Mouse (Mus musculus): Measurements from ENCODE around the gene Myog. TPM values are rescaled to one million over a fixed set of nuclear protein-coding genes. Genes with fewer than 3 reads are reported as not detected.

Gene Myog
- polyA plus RNA-seq, 1 experiment, result not detected

DNA sequence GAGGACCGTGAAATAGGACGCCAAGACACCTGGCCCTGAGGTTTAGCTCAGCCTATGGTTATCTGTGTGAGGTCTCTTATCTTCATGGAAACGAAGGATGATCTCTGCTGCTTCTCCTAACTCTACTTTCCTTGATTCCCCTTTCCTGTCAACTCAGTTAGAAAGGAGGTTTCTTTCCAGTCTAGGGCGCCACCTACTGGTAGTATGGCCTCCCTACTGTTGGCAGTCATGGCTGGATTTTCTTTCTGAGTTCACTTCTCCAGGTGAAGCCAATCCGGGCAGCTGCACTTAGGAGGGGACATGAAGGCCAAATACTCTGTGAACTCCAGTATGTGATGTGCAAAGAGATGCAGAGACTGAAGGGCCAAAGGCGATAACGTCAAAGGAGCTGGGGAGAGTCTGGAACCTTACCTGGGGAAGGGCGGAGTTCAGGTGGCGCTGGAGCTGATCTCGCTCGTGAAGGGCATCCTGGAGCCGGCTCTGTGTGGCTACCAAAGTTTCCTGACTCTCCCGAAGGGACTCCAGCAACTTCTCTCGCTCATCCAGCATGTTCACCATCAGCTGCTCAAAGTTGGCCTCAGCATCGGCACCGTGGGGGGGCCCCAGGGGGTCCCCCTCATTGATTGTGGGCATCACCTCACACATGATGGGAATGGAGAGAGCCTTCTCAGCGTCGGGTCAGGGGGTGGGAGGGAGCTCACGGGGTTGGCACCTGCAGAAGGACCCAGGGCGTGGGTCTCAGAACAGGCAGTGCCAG is 42.3 kb downstream of the Myog start:
- TF ChIP-seq POLR2A (IDR thresholded peaks at IDR 0.05; ENCODE audit: borderline replicate concordance, insufficient read depth, low read length), result no peak
- peak; percentile 83 for TF ChIP-seq CTCF (IDR thresholded peaks at IDR 0.05; ENCODE audit: borderline replicate concordance, insufficient read depth, low read depth, low read length)
- H3K4me1 ChIP-seq (ENCODE audit: control insufficient read depth, insufficient read depth, low read length), result peaks cover 76% of the 10 kb centered on the region
- no peak overlapping the region for H3K4me3 ChIP-seq (replicated peaks; ENCODE audit: insufficient read depth, low read depth, low read length)
- 16% methylated on average over 20 of the region's 20 CpGs for WGBS
- peak; percentile 83 to 90 for DNase-seq
- no peaks in the 10 kb centered on the region for H3K27me3 ChIP-seq (ENCODE audit: control insufficient read depth, insufficient read depth, low read length)
- peak overlapping the region; percentile 53 for H3K27ac ChIP-seq (ENCODE audit: insufficient read depth, low read length)

DNA sequence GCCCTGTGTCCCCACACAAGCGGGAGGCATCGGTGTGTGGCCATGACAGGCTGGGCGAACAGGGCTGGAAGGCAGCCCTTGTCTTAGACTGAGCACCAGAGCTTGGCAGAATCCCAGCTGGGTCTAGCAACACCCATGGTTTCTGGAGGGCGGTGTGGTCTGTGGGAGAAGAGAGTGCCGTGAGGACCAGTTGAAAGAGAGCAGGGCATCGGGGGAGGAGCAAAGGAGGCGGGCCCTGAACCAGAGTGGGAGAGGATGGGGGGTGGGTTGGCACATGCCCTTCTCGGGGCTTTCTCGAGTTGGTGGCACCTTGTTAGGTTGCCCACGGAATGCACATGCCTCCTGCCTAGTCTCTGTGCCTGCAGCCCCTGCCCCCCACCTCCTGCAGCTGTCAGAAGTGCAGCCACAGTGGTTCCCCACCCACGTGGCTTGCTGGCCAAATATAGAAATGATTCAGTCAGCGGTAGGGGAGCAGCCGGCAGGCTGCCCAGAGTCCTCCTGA is 43.0 kb downstream of the Myog start, which contains the start of gene Ppfia4:
Gene Ppfia4, minus strand, starts transcription at position 159 of the 502 bp plus-strand sequence.
- H3K27ac ChIP-seq (ENCODE audit: insufficient read depth, low read length), result peak within 1 kb of the TSS; percentile 97
- TF ChIP-seq POLR2A (IDR thresholded peaks at IDR 0.05; ENCODE audit: borderline replicate concordance, insufficient read depth, low read length) (no peak), CTCF (IDR thresholded peaks at IDR 0.05; ENCODE audit: borderline replicate concordance, insufficient read depth, low read depth, low read length) (no peak)
- peak within 1 kb of the TSS; percentile 9 for H3K4me3 ChIP-seq (replicated peaks; ENCODE audit: insufficient read depth, low read depth, low read length)
- peaks cover 80% of the 10 kb centered on the region for H3K4me1 ChIP-seq (ENCODE audit: control insufficient read depth, insufficient read depth, low read length)
- DNase-seq, result peak; percentile 76 to 80
- WGBS, result 5% methylated on average over 13 of the region's 13 CpGs
- H3K27me3 ChIP-seq (ENCODE audit: control insufficient read depth, insufficient read depth, low read length), result no peaks in the 10 kb centered on the region

DNA sequence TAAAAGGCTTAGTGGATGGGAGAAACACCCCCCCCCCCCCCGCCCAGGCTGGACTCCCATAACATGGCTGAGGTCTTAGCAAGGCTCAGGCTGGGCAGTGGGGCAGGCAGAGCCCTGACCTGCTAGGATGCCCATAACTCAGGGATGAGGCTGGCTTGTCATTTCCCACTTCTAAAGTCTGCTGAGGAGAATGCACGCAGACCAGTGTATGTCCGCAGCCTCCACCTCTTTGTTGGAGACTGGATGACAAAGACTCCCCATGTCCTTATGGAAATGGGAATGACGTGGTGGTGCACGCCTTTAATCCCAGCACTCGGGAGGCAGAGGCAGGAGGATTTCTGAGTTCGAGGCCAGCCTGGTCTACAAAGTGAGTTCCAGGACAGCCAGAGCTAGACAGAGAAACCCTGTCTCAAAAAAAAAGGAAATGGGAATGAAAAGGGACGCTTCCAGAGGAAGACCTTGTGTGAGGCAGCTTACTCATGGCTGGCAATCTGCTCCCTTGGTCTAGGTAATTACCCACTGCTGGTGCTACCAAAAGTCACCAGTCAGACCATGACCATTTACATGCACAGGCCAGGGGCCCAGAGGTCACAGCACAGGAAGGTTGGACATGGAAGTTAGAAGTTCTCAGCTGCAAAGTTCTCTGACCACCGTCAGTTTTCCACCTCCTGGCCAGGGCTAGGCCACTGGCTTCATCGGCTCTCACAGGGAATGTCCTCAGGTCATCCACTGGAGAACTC is 43.8 kb downstream of the Myog start:
- Histone ChIP-seq H3K4me1 (ENCODE audit: control insufficient read depth, insufficient read depth, low read length) (peaks cover 81% of the 10 kb centered on the region), H3K27ac (ENCODE audit: insufficient read depth, low read length) (peak overlapping the region; percentile 97), H3K27me3 (ENCODE audit: control insufficient read depth, insufficient read depth, low read length) (no peaks in the 10 kb centered on the region), H3K4me3 (replicated peaks; ENCODE audit: insufficient read depth, low read depth, low read length) (no peak overlapping the region)
- DNase-seq, result peak; percentile 34 to 48
- WGBS, result 38% methylated on average over 10 of the region's 10 CpGs
- no peak for TF ChIP-seq POLR2A (IDR thresholded peaks at IDR 0.05; ENCODE audit: borderline replicate concordance, insufficient read depth, low read length)
- TF ChIP-seq CTCF (IDR thresholded peaks at IDR 0.05; ENCODE audit: borderline replicate concordance, insufficient read depth, low read depth, low read length), result no peak

DNA sequence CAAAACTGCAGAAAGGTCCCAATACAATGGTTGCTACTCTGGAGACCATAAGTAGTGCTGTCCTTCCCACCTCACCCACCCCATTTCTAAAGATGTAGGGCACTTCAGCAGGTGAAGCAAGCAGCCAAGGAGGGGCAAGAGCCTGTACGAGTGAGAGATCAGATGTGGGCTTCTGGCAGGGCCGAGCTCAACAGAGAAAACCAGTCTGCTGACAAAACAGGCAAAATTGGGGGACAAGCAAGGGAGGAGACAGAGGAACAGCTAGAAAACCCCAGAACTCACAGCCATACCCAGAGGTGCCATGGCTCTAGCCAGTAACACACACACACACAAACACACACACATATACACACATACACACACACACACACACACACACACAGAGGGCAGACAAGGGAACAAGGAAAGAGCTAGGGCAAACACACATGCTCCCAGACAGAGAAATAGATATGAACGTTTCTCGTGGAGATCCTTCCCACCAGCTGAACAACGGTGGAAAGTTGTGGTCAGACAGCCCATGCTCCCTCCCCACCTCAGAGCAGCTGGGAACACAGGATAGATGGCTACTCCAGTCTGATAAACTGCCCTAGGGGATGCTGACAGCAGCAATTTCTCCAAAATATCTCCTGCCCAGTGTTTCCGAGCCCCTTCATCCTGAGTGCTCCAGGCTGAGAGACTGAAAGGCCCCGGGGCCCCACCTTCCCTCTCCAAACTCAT is 44.5 kb downstream of the Myog start:
- no peaks in the 10 kb centered on the region for H3K27me3 ChIP-seq (ENCODE audit: control insufficient read depth, insufficient read depth, low read length)
- peaks cover 77% of the 10 kb centered on the region for H3K4me1 ChIP-seq (ENCODE audit: control insufficient read depth, insufficient read depth, low read length)
- H3K4me3 ChIP-seq (replicated peaks; ENCODE audit: insufficient read depth, low read depth, low read length), result no peak overlapping the region
- WGBS, result 25% methylated on average over 7 of the region's 7 CpGs
- peak overlapping the region; percentile 97 for H3K27ac ChIP-seq (ENCODE audit: insufficient read depth, low read length)
- TF ChIP-seq CTCF (IDR thresholded peaks at IDR 0.05; ENCODE audit: borderline replicate concordance, insufficient read depth, low read depth, low read length) (no peak), POLR2A (IDR thresholded peaks at IDR 0.05; ENCODE audit: borderline replicate concordance, insufficient read depth, low read length) (no peak)
- peak in 1 of 2 experiments; percentile 42 for DNase-seq

DNA sequence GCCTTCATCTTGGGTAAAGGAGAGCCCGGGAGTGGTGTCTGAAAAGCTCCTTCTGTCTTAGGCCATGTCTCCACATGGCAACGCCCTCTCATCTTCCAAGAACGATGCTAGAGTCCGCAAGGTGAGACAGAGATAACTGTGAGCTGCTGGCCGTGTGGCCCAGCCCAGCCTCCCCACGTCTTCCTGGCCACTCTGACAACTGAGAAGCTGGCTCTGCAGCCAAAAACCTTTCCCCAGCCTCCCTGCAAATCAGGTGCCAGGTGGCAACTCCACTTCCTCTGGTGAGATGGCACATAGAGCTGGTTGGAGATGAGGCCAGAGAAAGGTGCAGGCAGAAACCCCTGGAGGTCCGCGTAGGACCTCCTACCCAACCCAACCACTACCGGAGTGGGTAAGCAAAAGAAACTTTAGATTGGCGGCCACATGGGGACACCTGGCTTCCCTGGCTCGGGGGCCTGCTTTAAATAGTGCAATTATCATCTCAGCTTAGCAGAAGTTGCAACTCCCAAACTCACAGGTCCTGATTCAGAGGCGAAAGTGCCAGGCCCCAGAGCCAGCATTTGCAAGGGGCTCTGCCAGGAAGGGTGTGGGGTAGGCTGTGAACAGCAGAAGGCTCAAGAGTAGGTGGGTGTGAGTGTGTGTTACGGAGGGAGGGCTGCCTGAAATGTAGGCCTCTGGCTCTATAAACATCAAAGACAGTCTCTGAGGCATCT is 45.6 kb downstream of the Myog start:
- TF ChIP-seq CTCF (IDR thresholded peaks at IDR 0.05; ENCODE audit: borderline replicate concordance, insufficient read depth, low read depth, low read length) (no peak), POLR2A (IDR thresholded peaks at IDR 0.05; ENCODE audit: borderline replicate concordance, insufficient read depth, low read length) (0 out of 2 replicates have a peak, but pooled peaks have one; percentile 7)
- Histone ChIP-seq H3K27ac (ENCODE audit: insufficient read depth, low read length) (peak overlapping the region; percentile 97), H3K4me3 (replicated peaks; ENCODE audit: insufficient read depth, low read depth, low read length) (peak overlapping the region; percentile 6), H3K27me3 (ENCODE audit: control insufficient read depth, insufficient read depth, low read length) (no peaks in the 10 kb centered on the region), H3K4me1 (ENCODE audit: control insufficient read depth, insufficient read depth, low read length) (peaks cover 71% of the 10 kb centered on the region)
- whole genome bisulfite sequencing, result 14% methylated on average over 13 of the region's 13 CpGs
- peak; percentile 91 to 96 for DNase-seq

DNA sequence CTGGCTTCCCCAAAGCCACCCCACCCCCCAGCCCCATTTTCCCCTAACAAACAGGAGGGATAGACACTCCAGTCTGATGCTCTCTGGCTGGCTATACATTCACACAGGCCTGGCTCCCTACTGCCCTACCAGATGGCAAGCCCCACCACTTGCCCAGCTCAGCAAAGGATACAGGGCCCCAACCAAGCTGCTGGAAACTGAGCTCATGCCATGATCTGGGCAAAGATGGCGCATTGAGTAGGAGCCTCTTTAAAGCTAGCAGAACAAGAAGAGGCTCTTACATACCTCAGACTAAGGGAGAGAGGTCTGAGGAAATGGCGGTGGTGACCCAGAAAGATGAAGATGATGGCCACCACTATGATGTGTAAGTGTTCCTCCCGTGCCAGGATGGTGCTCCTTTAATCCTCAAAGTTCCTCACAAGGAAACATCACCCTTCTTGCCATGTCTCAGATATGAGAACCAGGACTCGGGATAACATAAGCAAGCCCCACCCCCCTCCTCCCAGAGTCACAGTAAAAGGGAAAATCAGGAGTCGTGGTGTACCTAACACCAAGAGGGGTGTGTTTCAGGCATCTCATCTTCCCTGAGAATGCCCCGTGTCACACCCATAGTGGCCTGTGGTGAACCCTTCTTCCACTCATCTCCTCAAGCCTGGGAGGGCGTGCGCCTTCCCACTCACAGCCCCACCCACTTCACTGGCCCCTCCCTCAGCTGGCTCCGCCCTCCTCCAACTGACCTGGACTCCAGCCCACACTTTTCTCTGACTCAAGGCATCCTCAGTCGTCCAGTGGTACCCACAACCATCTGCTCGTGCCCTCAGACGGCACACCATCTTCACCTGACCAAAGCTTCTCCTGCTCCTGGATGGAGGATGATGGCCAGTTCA is 46.4 kb downstream of the Myog start:
- H3K27me3 ChIP-seq (ENCODE audit: control insufficient read depth, insufficient read depth, low read length), result no peaks in the 10 kb centered on the region
- TF ChIP-seq POLR2A (IDR thresholded peaks at IDR 0.05; ENCODE audit: borderline replicate concordance, insufficient read depth, low read length), result no peak
- TF ChIP-seq CTCF (IDR thresholded peaks at IDR 0.05; ENCODE audit: borderline replicate concordance, insufficient read depth, low read depth, low read length), result no peak
- peak; percentile 84 to 92 for DNase-seq
- H3K4me3 ChIP-seq (replicated peaks; ENCODE audit: insufficient read depth, low read depth, low read length), result no peak overlapping the region
- H3K27ac ChIP-seq (ENCODE audit: insufficient read depth, low read length), result peak overlapping the region; percentile 97
- peaks cover 69% of the 10 kb centered on the region for H3K4me1 ChIP-seq (ENCODE audit: control insufficient read depth, insufficient read depth, low read length)
- 33% methylated on average over 12 of the region's 12 CpGs for WGBS
